Mouse (Mus musculus) left cerebral cortex, adult 2 months (tissue): Measurements from ENCODE around the gene Itgb5. TPM values are rescaled to one million over a fixed set of nuclear protein-coding genes. Genes with fewer than 3 reads are reported as not detected.

Experiments
- DNase-seq, 2 experiments: peaks; one replicate each; pipeline ENCODE4 v3.0.0; 2021 to 2022; ENCODE audit warnings: low spot score in 2 of 2, mixed read lengths in 1 of 2; ENCODE audit errors: extremely low spot score in 1 of 2
- H3K27ac ChIP-seq: fragments of 200-600 bp; 2 replicates; pipeline ENCODE4 v1.8.1; 2022
- H3K4me3 ChIP-seq: fragments of 200-600 bp; 2 replicates; pipeline ENCODE4 v1.8.1; 2022
- CTCF ChIP-seq: fragments of 200-600 bp; IDR thresholded peaks from 2 replicates; pipeline ENCODE4 v1.8.1; 2022; ENCODE audit warnings: antibody characterized with exemption, mild to moderate bottlenecking, moderate library complexity
- intact Hi-C: fragments of 180-260 bp; cut with DNase I; formaldehyde crosslinking; loops from one replicate; pipeline ENCODE4 v1.15.1; 2025
- long read RNA-seq, 2 experiments: library from polyadenylated mRNA; stranded (forward); transcript quantifications; one replicate each; pipeline ENCODE4 v2.0.0; 2021; ENCODE audit warnings: borderline mapping rate in 2 of 2
- total RNA-seq, 2 experiments: library from RNA; stranded (reverse); gene quantifications; 2 replicates each; pipeline ENCODE4 v1.2.3; 2021

The Itgb5 gene
- total RNA-seq, result 10 to 100 TPM; 36.0 to 36.8 TPM
- long read RNA-seq, experiment 1, transcript Itgb5-202 (15 exons, 3,282 nt), result major isoform, 74 of 87 reads
- long read RNA-seq, experiment 1, partial matches to known transcripts, result 7 of 87 reads
- long read RNA-seq, experiment 1, other reads (novel, unspliced or antisense), result 6 of 87 reads
- long read RNA-seq, experiment 2, transcript Itgb5-202 (15 exons, 3,282 nt), result major isoform, 84 of 90 reads
- long read RNA-seq, experiment 2, partial matches to known transcripts, result 3 of 90 reads
- long read RNA-seq, experiment 2, other reads (novel, unspliced or antisense), result 2 of 90 reads

- Histone ChIP-seq H3K4me3 (peak within 1 kb of the TSS; percentile 54), H3K27ac (peak within 1 kb of the TSS; percentile 77)
- peak; percentile 38 to 44 for DNase-seq
- intact Hi-C loops, result no loop called here
- TF ChIP-seq CTCF, result no peak
Observed at GRCm38 (mm10) chr16:33829301-33829831, at the start of gene Itgb5. TSS of gene Itgb5 (plus strand) at chr16:33829665.

DNA sequence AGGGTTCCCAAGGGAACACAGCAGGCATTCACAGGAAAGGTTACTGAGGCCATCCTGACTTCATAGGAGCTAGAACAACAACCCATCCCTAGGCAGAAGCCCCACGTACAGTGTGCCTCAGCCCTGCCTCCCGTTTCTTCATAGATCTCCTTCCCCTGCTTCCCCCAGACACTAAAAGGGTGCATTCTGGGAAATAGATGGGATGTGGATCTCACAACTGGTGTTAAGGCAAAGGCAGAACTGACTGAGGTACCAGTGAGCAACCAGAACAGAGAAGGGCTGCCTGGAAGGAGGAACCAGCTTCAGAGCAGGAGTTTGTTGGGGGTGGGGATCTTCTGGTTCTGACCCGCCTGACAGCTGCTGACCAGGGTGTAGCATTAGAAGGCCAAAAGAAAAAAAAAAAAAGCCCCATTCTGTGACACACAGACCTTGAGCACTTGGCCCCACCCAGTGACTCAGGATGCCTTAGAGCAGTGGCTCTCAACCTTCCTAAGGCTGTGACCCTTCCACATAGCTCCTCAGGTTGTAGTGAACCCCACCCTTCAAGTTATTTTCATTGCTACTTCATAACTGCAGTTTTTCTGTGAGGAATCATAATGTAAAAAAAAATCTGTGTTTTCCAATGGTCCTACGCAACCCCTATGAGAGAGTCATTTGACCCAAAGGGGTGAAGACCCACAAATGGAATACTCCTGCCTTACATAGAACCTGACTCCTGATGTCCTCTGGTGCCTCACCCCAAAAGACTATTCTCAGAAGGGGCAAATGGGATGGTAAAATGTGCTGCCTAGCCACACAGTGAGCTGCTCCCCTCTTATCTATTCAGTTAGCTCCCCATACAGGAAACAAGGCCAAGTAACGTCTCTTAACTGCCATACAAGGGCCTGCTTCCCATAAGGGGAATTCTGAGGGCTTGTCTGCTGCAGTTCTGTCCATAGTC is 47.4 kb upstream of the Itgb5 start:
- no peak for DNase-seq
- intact Hi-C loops, result no loop called here
- Histone ChIP-seq H3K27ac (no peak overlapping the region), H3K4me3 (no peak overlapping the region)
- no peak for TF ChIP-seq CTCF

DNA sequence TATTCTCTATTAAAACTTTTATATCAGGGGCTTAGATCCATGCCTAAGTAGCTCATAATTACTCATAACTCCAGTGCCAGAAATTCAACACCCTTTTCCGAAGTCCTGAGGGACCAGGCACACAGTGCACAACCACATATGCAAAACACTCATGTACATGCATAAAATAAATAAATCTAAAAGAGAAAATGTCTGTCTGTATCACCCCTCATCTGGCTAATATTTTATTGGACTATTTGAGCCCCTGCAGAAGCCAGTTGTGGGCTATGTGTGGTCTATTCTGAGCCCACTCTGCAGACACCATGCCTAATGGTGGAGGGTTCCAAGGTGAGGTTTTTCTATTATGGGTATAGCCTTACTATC is 46.8 kb upstream of the Itgb5 start:
- no peak for DNase-seq
- intact Hi-C loops, result no loop called here
- Histone ChIP-seq H3K4me3 (no peak overlapping the region), H3K27ac (no peak overlapping the region)
- TF ChIP-seq CTCF, result no peak

- Histone ChIP-seq H3K27ac (no peak overlapping the region), H3K4me3 (no peak overlapping the region)
- TF ChIP-seq CTCF, result no peak
- no peak for DNase-seq
- intact Hi-C loops, result no loop called here
Observed at GRCm38 (mm10) chr16:33784547-33784946, 44.9 kb upstream of the Itgb5 start.

DNA sequence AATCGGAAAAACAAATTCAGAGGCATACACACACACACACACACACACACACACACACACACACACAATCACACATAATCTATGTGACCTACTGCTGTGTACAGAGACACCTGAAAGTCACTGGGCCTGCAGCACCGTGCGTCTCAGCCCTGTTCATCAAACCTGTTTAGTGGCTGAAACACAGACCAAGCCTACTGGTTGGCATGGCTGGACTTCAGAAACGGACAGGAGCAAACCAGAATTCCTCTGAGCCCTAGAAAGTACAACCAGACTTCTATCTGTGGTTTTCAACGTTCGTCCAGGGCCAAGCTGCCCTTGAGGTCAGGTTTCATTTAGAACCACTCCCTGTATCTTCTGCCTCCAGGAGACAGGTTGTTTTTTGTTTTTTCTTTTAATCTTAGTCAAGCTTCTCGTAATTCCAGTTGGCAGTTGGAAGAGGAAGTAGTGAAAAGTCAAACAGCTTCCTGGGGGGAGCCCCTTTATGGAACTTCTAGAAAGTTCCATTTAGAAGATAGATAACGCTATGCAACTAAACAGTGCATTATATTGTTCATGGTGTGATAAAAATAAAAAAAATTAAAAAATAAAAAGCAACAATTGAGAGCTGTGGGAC is 44.3 kb upstream of the Itgb5 start:
- no peak for DNase-seq
- intact Hi-C loops, result no loop called here
- no peak overlapping the region for H3K4me3 ChIP-seq
- TF ChIP-seq CTCF, result no peak
- no peak overlapping the region for H3K27ac ChIP-seq

GRCm38 (mm10) chr16:33786657-33787390 is 42.6 kb upstream of the Itgb5 start:
- intact Hi-C loops, result no loop called here
- H3K4me3 ChIP-seq, result no peak overlapping the region
- TF ChIP-seq CTCF, result no peak
- DNase-seq, result no peak
- no peak overlapping the region for H3K27ac ChIP-seq

GRCm38 (mm10) chr16:33793846-33794791 is 35.3 kb upstream of the Itgb5 start, which contains the start of gene Muc13:
TSS of gene Muc13 (plus strand) at chr16:33794037.
- no peak for TF ChIP-seq CTCF
- DNase-seq, result no peak
- H3K27ac ChIP-seq, result no peak within 1 kb of the TSS
- intact Hi-C loops, result no loop called here
- H3K4me3 ChIP-seq, result no peak within 1 kb of the TSS

DNA sequence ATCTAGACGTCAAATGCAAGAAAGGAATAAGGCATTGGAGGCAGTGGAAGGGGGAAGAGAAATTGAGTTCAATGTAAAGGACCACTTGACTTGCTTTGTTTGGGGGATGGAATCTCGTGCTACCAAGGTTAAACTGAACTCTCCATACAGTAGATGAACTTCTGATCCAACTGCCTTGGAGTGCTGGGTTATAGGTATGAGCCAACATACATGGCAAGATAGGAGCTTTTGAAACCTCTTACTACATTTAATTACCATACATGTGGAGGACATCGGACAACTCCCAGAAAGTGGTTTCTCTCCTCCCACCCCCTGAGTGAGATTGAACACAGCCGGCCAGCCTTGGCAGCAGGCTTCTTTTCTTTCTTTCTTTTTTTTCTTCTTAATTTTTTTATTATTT is 34.4 kb upstream of the Itgb5 start:
- intact Hi-C loops, result loop anchor here (5.0 kb wide), 1 partner anchor 488 kb away; no protein-coding TSS in a partner anchor
- Histone ChIP-seq H3K27ac (no peak overlapping the region), H3K4me3 (no peak overlapping the region)
- no peak for TF ChIP-seq CTCF
- no peak for DNase-seq

- no peak for TF ChIP-seq CTCF
- Histone ChIP-seq H3K4me3 (no peak overlapping the region), H3K27ac (no peak overlapping the region)
- intact Hi-C loops, result loop anchor here (5.0 kb wide), 1 partner anchor 489 kb away; no protein-coding TSS in a partner anchor
- no peak for DNase-seq
Observed at GRCm38 (mm10) chr16:33795887-33796286, 33.6 kb upstream of the Itgb5 start.

GRCm38 (mm10) chr16:33796756-33797155 is 32.7 kb upstream of the Itgb5 start:
- intact Hi-C loops, result loop anchor here (5.0 kb wide), 1 partner anchor 489 kb away; no protein-coding TSS in a partner anchor
- no peak overlapping the region for H3K27ac ChIP-seq

More at GRCm38 (mm10) chr16:33796756-33797155, 32.7 kb upstream of the Itgb5 start:
- no peak overlapping the region for H3K4me3 ChIP-seq
- DNase-seq, result no peak
- no peak for TF ChIP-seq CTCF
